Mouse (Mus musculus): Measurements from ENCODE around the gene Pdpr.
"Not testable (repeated sequence)": the region's sequence is repeated elsewhere in the genome, so short reads cannot be mapped to it uniquely, and the experiment has no call there.

Pdpr gene

GRCm38 (mm10) chr8:111093865-111094718 is at the start of gene Pdpr:
Gene Pdpr (plus strand): TSS chr8:111094630.
- peak; percentile 83 for DNase-seq (ENCODE audit: low read depth, low spot score)

GRCm38 (mm10) chr8:111048694-111049093 is 45.7 kb upstream of the Pdpr start:
- no peak for DNase-seq (ENCODE audit: low read depth, low spot score)

- no peak for DNase-seq (ENCODE audit: low read depth, low spot score)
Observed at GRCm38 (mm10) chr8:111049106-111049505, 45.3 kb upstream of the Pdpr start.

GRCm38 (mm10) chr8:111053827-111054518 is 40.5 kb upstream of the Pdpr start:
- DNase-seq (ENCODE audit: low read depth, low spot score), result no peak

- no peak for DNase-seq (ENCODE audit: low read depth, low spot score)
Observed at GRCm38 (mm10) chr8:111055031-111055634, 39.3 kb upstream of the Pdpr start.

GRCm38 (mm10) chr8:111055661-111056060 is 38.8 kb upstream of the Pdpr start:
- DNase-seq (ENCODE audit: low read depth, low spot score), result no peak

- peak; percentile 96 for DNase-seq (ENCODE audit: low read depth, low spot score)
Observed at GRCm38 (mm10) chr8:111056158-111056663, 38.2 kb upstream of the Pdpr start, which contains the start of gene Exosc6. Gene Exosc6 (plus strand): TSS chr8:111056339.

GRCm38 (mm10) chr8:111056691-111057293 is 37.6 kb upstream of the Pdpr start:
- no peak for DNase-seq (ENCODE audit: low read depth, low spot score)

GRCm38 (mm10) chr8:111058946-111059572 is 35.4 kb upstream of the Pdpr start:
- DNase-seq (ENCODE audit: low read depth, low spot score), result no peak

GRCm38 (mm10) chr8:111061688-111062071 is 32.8 kb upstream of the Pdpr start:
- DNase-seq (ENCODE audit: low read depth, low spot score), result no peak

GRCm38 (mm10) chr8:111062072-111062757 is 32.2 kb upstream of the Pdpr start:
- DNase-seq (ENCODE audit: low read depth, low spot score), result peak; percentile 83

GRCm38 (mm10) chr8:111062893-111063292 is 31.5 kb upstream of the Pdpr start:
- DNase-seq (ENCODE audit: low read depth, low spot score), result no peak

GRCm38 (mm10) chr8:111066308-111066707 is 28.1 kb upstream of the Pdpr start:
- no peak for DNase-seq (ENCODE audit: low read depth, low spot score)

- DNase-seq (ENCODE audit: low read depth, low spot score), result no peak
Observed at GRCm38 (mm10) chr8:111067439-111067838, 27.0 kb upstream of the Pdpr start.

- DNase-seq (ENCODE audit: low read depth, low spot score), result not testable (repeated sequence)
Observed at GRCm38 (mm10) chr8:111068660-111069059, 25.8 kb upstream of the Pdpr start.

- DNase-seq (ENCODE audit: low read depth, low spot score), result no peak
Observed at GRCm38 (mm10) chr8:111075926-111076325, 18.5 kb upstream of the Pdpr start.

GRCm38 (mm10) chr8:111079461-111079860 is 15.0 kb upstream of the Pdpr start:
- DNase-seq (ENCODE audit: low read depth, low spot score), result no peak

GRCm38 (mm10) chr8:111079861-111080271 is 14.6 kb upstream of the Pdpr start:
- DNase-seq (ENCODE audit: low read depth, low spot score), result no peak

GRCm38 (mm10) chr8:111081580-111082258 is 12.7 kb upstream of the Pdpr start:
- no peak for DNase-seq (ENCODE audit: low read depth, low spot score)

- DNase-seq (ENCODE audit: low read depth, low spot score), result not testable (repeated sequence)
Observed at GRCm38 (mm10) chr8:111083936-111084335, 10.5 kb upstream of the Pdpr start.

All from WW6 (cell line).